Mouse (Mus musculus) intestine, embryonic 15.5 days (tissue): ENCODE results near the gene Eif2s1. TPM values are rescaled to one million over a fixed set of nuclear protein-coding genes. Genes with fewer than 3 reads are reported as not detected.
A peak's percentile ranks its signal among the peaks of the same experiment; 100 is the strongest.
"Not testable (repeated sequence)": the region's sequence is repeated elsewhere in the genome, so short reads cannot be mapped to it uniquely, and the experiment has no call there.

Experiments used
- ATAC-seq: fragments of 200-750 bp; cut with Nextera tagmentation; 2 replicates; pipeline ENCODE4 v1.8.0; 2017; ENCODE audit warnings: moderate TSS enrichment, moderate library complexity
- H3K27ac ChIP-seq: fragments of 300-500 bp; sonication (generic); 2 replicates; pipeline ENCODE4 v1.5.1; 2015; ENCODE audit warnings: mild to moderate bottlenecking, inconsistent platforms
- H3K27me3 ChIP-seq: fragments of 300-500 bp; sonication (generic); replicated peaks from 2 replicates; pipeline ENCODE4 v1.6.1; 2015; ENCODE audit warnings: inconsistent platforms
- H3K36me3 ChIP-seq: fragments of 300-500 bp; sonication (generic); 2 replicates; pipeline ENCODE4 v1.6.1; 2015; ENCODE audit warnings: inconsistent platforms
- H3K4me1 ChIP-seq: fragments of 300-500 bp; sonication (generic); replicated peaks from 2 replicates; pipeline ENCODE4 v1.6.1; 2015; ENCODE audit warnings: inconsistent platforms
- H3K4me2 ChIP-seq: fragments of 300-500 bp; sonication (generic); replicated peaks from 2 replicates; pipeline ENCODE4 v1.6.1; 2015; ENCODE audit warnings: mild to moderate bottlenecking, inconsistent platforms
- H3K4me3 ChIP-seq: fragments of 300-500 bp; sonication (generic); replicated peaks from 2 replicates; pipeline ENCODE4 v1.5.1; 2015; ENCODE audit warnings: inconsistent platforms
- H3K9ac ChIP-seq: fragments of 300-500 bp; sonication (generic); 2 replicates; pipeline ENCODE4 v1.6.1; 2015; ENCODE audit warnings: inconsistent platforms
- H3K9me3 ChIP-seq: fragments of 300-500 bp; sonication (generic); 2 replicates; pipeline ENCODE4 v1.6.1; 2016; ENCODE audit warnings: inconsistent platforms
- WGBS: fragments of 180-500 bp; shearing (Covaris S2); methylation state at CpG from one replicate; pipeline ENCODE4 v1.1.7; 2015; 5-methylcytosine and 5-hydroxymethylcytosine counted together
- polyA plus RNA-seq: library from polyadenylated mRNA; unstranded; fragments of >200 nt; fragmentation: Nextera tagmentation; extraction: Ambion mirVana; gene quantifications from 2 replicates; pipeline ENCODE4 v1.2.1, GENCODE M21; 2015

Gene Eif2s1
- polyA plus RNA-seq, 1 experiment from 2014 or later = 227 TPM

DNA sequence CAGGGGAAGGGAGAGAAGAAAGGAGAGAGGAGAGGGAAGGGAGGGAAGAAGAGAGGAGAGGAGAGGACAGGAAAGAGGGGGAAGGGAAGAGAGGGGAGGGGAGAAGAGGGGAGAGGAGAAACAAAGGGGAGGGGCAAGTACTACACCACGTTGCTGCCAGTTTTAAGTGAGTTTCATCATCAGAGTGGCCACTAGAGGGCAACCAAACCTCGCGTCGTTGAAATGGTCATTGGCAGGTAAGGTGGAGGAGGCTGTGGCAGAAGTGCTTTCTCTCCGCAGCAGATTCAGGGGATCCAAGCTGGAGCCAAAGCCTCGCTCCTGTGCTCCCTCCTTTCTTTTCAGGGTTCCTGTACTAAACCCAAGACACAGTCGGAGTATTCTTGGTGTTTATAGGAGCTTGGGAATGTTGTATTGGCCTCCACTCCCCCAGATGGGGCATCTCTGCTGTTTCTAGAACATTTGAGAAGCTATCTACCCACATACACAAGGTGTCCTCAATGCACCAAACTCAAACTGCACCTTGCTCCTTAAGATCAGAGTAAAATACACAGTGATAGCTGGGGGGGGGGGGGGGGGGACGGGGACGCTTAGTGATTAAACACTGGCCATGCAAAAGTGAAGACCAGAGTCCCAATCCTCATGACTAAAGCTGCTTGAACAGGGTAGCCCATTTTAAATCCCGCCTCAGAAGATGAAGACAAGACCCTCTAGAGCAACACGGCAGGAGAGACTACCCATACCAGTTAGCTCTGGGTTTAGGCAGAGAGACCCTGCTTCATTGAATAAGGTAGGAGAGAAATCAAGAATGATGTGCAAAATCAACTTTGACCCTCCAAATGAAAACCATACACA is 56.8 kb downstream of the Eif2s1 start:
- no peak overlapping the region for H3K27ac ChIP-seq
- H3K4me1 ChIP-seq = 0 out of 2 replicates have a peak, but pooled peaks cover 2% of the 10 kb centered on the region
- H3K36me3 ChIP-seq = no peaks in the 10 kb centered on the region
- peak overlapping the region; percentile 42 for H3K4me2 ChIP-seq
- ATAC-seq = peak; percentile 46
- H3K4me3 ChIP-seq = no peak overlapping the region
- 19% methylated on average over 11 of the region's 11 CpGs for WGBS
- no peaks in the 10 kb centered on the region for H3K9me3 ChIP-seq
- H3K9ac ChIP-seq = no peak overlapping the region
- H3K27me3 ChIP-seq = no peaks in the 10 kb centered on the region

DNA sequence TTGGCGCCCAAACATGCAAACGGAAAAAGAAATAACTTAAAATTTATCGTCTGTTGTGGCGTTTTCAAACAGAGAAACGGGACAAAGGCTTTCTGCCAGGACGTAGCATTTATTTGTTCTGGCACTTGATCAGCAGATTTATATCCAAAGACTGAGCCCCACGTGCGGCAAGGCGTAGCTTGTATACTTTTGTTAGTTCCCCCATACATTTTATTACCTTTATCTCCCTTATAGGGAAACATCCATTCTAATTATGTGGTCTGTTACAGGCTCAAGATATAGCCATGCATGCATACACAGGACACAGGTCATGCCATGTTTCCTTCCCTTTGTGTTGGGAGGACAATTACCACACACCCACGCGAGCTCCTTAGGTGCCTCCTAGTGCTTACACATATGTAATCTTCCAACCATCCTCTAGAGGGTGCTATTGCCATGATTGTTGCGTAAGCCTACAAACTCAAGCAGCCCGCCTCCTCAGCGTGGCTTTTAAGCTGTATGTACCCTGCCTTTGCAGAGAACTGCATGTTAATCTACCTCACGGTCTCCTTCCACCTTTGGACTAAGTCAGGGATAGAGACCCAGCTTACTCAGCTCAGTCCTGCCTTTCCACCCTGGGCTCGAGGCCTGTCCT is 57.6 kb downstream of the Eif2s1 start:
- Histone ChIP-seq H3K4me2 (peak overlapping the region; percentile 30), H3K4me1 (0 out of 2 replicates have a peak, but pooled peaks cover 2% of the 10 kb centered on the region), H3K27ac (no peak overlapping the region), H3K27me3 (no peaks in the 10 kb centered on the region), H3K4me3 (no peak overlapping the region), H3K9ac (no peak overlapping the region), H3K9me3 (no peaks in the 10 kb centered on the region), H3K36me3 (no peaks in the 10 kb centered on the region)
- WGBS = 22% methylated on average over 16 of the region's 16 CpGs
- ATAC-seq = peak; percentile 66

DNA sequence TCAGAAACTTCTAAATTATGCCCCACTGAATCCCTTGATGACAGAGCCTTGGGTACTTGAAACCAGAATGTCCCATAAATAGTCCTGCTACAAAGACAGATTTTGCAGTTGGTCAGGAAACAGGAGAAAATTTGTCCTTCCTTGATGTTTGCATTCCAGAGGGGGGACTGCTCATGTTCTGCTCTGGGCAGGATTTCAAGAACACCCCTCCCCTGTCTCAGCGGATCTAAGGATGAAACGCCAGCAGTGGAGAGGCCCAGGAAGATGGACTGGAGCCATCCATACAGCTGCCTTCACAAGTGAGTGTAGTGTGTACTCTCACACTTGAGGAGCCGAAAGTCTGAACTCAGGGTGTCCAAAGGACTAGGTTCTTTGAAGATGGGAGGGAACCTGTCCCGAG is 59.8 kb downstream of the Eif2s1 start:
- H3K4me2 ChIP-seq = no peak overlapping the region
- no peak overlapping the region for H3K9ac ChIP-seq
- H3K9me3 ChIP-seq = no peaks in the 10 kb centered on the region
- H3K4me3 ChIP-seq = no peak overlapping the region
- H3K36me3 ChIP-seq = no peaks in the 10 kb centered on the region
- no peak overlapping the region; the same call in 1 of the 2 replicates for H3K27ac ChIP-seq
- H3K4me1 ChIP-seq = 0 out of 2 replicates have a peak, but pooled peaks cover 2% of the 10 kb centered on the region
- H3K27me3 ChIP-seq = no peaks in the 10 kb centered on the region
- no peak; the same call in 1 of the 2 replicates for ATAC-seq
- 41% methylated on average over 4 of the region's 4 CpGs for WGBS

DNA sequence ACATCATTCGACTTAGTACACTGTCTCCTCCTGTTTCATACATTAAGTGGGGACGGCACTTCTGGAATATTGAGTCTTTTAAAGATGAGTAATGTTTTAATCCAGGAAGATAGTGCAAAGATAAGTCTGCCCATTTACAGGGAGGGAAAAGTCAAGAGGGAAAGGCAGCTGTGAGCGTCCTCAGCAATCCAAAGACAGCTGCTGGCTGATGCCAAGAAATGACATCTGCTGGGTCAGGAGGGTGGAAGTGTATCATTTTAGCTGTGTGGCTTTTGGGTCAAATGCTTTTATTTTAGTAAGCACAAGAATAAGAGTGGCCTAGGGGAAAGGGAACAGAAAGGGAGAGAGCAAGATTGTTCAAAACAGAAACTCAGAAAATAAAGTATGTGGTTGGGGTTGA is 60.4 kb downstream of the Eif2s1 start:
- H3K27ac ChIP-seq = no peak overlapping the region
- H3K4me1 ChIP-seq = 0 out of 2 replicates have a peak, but pooled peaks cover 2% of the 10 kb centered on the region
- no peaks in the 10 kb centered on the region for H3K27me3 ChIP-seq
- H3K9me3 ChIP-seq = no peaks in the 10 kb centered on the region
- no peak overlapping the region for H3K9ac ChIP-seq
- H3K36me3 ChIP-seq = no peaks in the 10 kb centered on the region
- ATAC-seq = no peak
- no peak overlapping the region for H3K4me3 ChIP-seq
- H3K4me2 ChIP-seq = no peak overlapping the region
- 57% methylated on average over 3 of the region's 3 CpGs for WGBS

DNA sequence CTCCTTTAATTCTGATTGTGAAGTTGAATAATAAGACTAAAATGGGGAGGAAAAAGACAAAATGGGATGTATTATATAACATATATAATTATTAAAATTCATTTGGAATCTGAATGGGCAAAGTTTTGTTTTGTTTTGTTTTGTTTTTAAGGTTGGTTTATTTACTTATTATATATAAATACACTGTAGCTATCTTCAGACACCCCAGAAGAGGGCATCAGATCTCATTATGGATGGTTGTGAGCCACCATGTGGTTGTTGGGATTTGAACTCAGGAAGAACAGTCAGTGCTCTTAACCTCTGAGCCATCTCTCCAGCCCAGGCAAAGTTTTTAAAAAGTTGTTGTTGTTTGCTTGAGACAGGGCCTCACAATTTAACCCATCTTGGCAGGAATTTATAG is 61.4 kb downstream of the Eif2s1 start:
- ATAC-seq = not testable (repeated sequence)

DNA sequence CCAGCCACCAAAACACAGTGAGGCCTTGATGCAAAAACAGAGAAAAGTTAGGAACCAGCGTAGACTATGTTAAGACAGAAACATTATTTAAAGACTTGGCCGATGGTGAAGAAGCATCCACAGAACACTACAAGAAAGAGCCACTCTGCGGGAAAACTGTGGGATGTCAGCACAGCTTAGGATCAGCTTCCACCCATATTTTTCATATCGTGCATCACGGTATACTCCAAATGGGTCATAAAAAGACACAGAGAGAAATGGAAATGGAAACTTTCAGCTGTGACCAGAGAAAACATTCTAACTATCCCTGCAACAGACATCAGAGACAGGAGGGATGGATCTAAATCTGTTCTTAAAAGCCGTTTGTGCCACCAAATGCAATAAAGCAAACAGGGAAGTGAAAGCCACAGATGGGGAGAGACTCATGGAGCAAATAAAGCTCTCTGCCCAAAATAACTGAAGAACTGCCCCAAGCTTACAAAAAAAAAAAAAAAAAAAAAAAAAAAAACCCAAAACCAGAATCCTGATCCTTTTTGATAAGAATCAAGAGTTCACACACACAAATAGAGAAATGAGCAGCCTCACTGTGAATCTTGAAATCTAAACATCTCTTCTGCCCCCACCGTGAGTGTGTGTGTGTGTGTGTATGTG is 62.0 kb downstream of the Eif2s1 start:
- Histone ChIP-seq H3K27ac (no peak overlapping the region), H3K36me3 (no peaks in the 10 kb centered on the region), H3K9ac (no peak overlapping the region), H3K4me1 (no peaks in the 10 kb centered on the region), H3K9me3 (no peaks in the 10 kb centered on the region), H3K4me3 (no peak overlapping the region), H3K4me2 (no peak overlapping the region), H3K27me3 (no peaks in the 10 kb centered on the region)
- 71% methylated on average over 7 of the region's 7 CpGs for WGBS
- ATAC-seq = no peak

More for the DNA sequence above, 61.4 kb downstream of the Eif2s1 start:
- not testable (repeated sequence) for H3K27me3 ChIP-seq, H3K36me3 ChIP-seq, H3K9ac ChIP-seq, H3K27ac ChIP-seq, H3K4me1 ChIP-seq, H3K4me2 ChIP-seq, H3K4me3 ChIP-seq, H3K9me3 ChIP-seq

DNA sequence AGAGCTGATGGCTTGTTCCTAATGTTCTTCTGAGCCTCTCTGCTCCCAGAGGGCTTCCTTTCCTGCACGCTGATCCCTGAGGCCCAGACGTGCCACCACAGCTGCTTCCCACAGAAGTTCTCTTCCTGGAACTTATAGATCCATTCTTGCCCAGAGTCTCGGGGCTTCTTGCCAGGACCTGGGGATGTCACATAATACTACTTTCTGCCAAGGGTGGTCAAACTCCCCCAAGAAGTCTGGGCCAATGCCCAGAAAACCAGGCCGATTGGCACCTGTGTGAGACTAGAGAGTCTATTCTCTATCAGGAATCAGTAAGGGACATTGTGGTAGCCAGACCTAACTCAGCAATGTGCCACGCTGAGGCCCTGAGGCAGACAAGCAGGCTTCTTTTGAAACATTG is 65.7 kb downstream of the Eif2s1 start:
- Histone ChIP-seq H3K27me3 (no peaks in the 10 kb centered on the region), H3K36me3 (no peaks in the 10 kb centered on the region), H3K4me3 (no peak overlapping the region), H3K27ac (no peak overlapping the region), H3K4me1 (no peaks in the 10 kb centered on the region), H3K9ac (no peak overlapping the region), H3K9me3 (no peaks in the 10 kb centered on the region), H3K4me2 (no peak overlapping the region)
- ATAC-seq = no peak
- WGBS = 77% methylated on average over 5 of the region's 5 CpGs

DNA sequence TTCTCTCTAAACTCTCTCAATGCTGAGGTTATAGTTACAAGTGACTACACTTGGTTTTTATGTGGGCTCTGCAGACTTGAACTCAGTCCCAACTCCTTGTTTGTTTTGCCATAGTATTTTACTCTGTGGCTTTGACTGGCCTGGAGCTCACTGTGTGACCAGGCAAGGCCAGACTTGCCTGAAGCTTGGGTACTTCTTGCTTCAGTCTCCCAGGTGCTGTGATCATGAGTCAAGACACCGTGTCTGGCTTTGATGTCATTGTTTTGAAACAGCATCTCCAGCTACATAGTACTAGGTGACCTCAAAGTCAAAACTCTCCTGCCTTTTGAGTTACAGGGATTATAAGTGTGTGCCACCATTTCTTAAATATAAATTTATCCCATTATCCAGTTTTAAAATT is 68.3 kb downstream of the Eif2s1 start:
- Histone ChIP-seq H3K9ac (no peak overlapping the region), H3K9me3 (no peaks in the 10 kb centered on the region), H3K27ac (no peak overlapping the region), H3K36me3 (no peaks in the 10 kb centered on the region), H3K4me2 (no peak overlapping the region), H3K4me1 (no peaks in the 10 kb centered on the region), H3K4me3 (no peak overlapping the region), H3K27me3 (no peaks in the 10 kb centered on the region)
- ATAC-seq = no peak
- 83% methylated on average over 1 of the region's 1 CpGs for WGBS

DNA sequence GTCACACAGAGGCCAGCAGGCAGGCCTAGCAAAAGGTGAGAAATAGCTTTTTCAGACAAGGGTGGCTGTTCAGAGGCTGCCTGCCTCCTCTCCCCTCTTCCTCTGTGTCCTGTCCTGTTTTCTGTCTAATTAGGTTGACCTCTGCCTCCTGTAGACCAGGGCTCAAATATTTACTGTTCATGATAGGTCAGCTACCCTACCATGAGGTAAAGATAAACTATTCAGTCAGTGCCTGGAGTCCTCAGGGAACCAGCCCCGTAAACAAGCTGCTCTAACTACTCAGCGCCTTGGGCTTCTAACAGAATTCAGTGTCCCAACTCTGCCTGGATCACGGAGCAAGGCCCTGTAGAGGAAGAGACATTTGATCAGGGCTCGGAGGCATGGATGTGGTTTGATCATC is 74.9 kb downstream of the Eif2s1 start:
- H3K27me3 ChIP-seq = no peaks in the 10 kb centered on the region
- H3K4me1 ChIP-seq = no peaks in the 10 kb centered on the region
- H3K9me3 ChIP-seq = no peaks in the 10 kb centered on the region
- H3K9ac ChIP-seq = no peak overlapping the region
- no peak overlapping the region for H3K27ac ChIP-seq
- WGBS = 28% methylated on average over 4 of the region's 4 CpGs
- no peak overlapping the region for H3K4me2 ChIP-seq
- H3K4me3 ChIP-seq = no peak overlapping the region
- H3K36me3 ChIP-seq = no peaks in the 10 kb centered on the region
- no peak for ATAC-seq

Other genes starting within 250 kb of the Eif2s1 start
- gene Fam71d, start 170.3 kb upstream of the Eif2s1 start, polyA plus RNA-seq = not detected in 2 replicates
- 21.5 and 25.3 TPM in 2 replicates for gene Mpp5, start 112.9 kb upstream of the Eif2s1 start, polyA plus RNA-seq
- gene Atp6v1d, start 181 bp upstream of the Eif2s1 start, polyA plus RNA-seq = 50.6 and 61.1 TPM in 2 replicates
- gene Plek2, start 45.1 kb downstream of the Eif2s1 start, polyA plus RNA-seq = 24.3 and 24.9 TPM in 2 replicates
- gene Tmem229b, start 145.8 kb downstream of the Eif2s1 start, polyA plus RNA-seq = 5.0 and 5.2 TPM in 2 replicates
- gene Plekhh1, start 167.3 kb downstream of the Eif2s1 start, polyA plus RNA-seq = 6.8 and 7.3 TPM in 2 replicates
- gene Pigh, start 227.8 kb downstream of the Eif2s1 start, polyA plus RNA-seq = 25.4 and 26.0 TPM in 2 replicates